Mouse (Mus musculus) CD4-positive, CD25-positive, alpha-beta regulatory T cell, adult 2 months (primary cell): ENCODE data around the gene Cdc34.
A peak's percentile ranks its signal among the peaks of the same experiment; 100 is the strongest.
"Not testable (repeated sequence)": the region's sequence is repeated elsewhere in the genome, so short reads cannot be mapped to it uniquely, and the experiment has no call there.

Source experiments
- DNase-seq: peaks from one replicate; pipeline ENCODE4 v3.0.0-alpha.2; 2012; ENCODE audit warnings: low read depth, low spot score

The Cdc34 gene

GRCm38 (mm10) chr10:79695231-79696128 lies 13.5 kb downstream of the Cdc34 start:
- DNase-seq = peak; percentile 86

- DNase-seq = no peak
These were observed 14.2 kb downstream of the Cdc34 start for GRCm38 (mm10) chr10:79696129-79696651.

- no peak for DNase-seq
These were observed 15.9 kb downstream of the Cdc34 start for GRCm38 (mm10) chr10:79697916-79698315.

- DNase-seq = no peak
These were observed 16.5 kb downstream of the Cdc34 start for GRCm38 (mm10) chr10:79698459-79698858.

GRCm38 (mm10) chr10:79700676-79701075 lies 18.7 kb downstream of the Cdc34 start:
- DNase-seq = no peak

- DNase-seq = no peak
These were observed 19.6 kb downstream of the Cdc34 start for GRCm38 (mm10) chr10:79701443-79702129.

- not testable (repeated sequence) for DNase-seq
These were observed 21.0 kb downstream of the Cdc34 start for GRCm38 (mm10) chr10:79702970-79703369.

- DNase-seq = no peak
These were observed 21.5 kb downstream of the Cdc34 start for GRCm38 (mm10) chr10:79703541-79703940.

- DNase-seq = peak; percentile 100
These were observed 22.3 kb downstream of the Cdc34 start, which contains the start of gene Bsg for GRCm38 (mm10) chr10:79704065-79704969. Gene Bsg (plus strand): TSS chr10:79704491.

GRCm38 (mm10) chr10:79704970-79705360 lies 23.0 kb downstream of the Cdc34 start:
- DNase-seq = no peak

GRCm38 (mm10) chr10:79705951-79706350 lies 24.0 kb downstream of the Cdc34 start:
- DNase-seq = no peak

- DNase-seq = no peak
These were observed 24.6 kb downstream of the Cdc34 start for GRCm38 (mm10) chr10:79706406-79707094.

GRCm38 (mm10) chr10:79707162-79707561 lies 25.2 kb downstream of the Cdc34 start:
- no peak for DNase-seq

GRCm38 (mm10) chr10:79707759-79708158 lies 25.8 kb downstream of the Cdc34 start:
- no peak for DNase-seq

- no peak for DNase-seq
These were observed 26.7 kb downstream of the Cdc34 start for GRCm38 (mm10) chr10:79708668-79709067.

GRCm38 (mm10) chr10:79709307-79709706 lies 27.3 kb downstream of the Cdc34 start:
- no peak for DNase-seq

GRCm38 (mm10) chr10:79712029-79712428 lies 30.0 kb downstream of the Cdc34 start:
- peak; percentile 57 for DNase-seq

- peak; percentile 85 for DNase-seq
These were observed 30.6 kb downstream of the Cdc34 start for GRCm38 (mm10) chr10:79712499-79713126.

- DNase-seq = no peak
These were observed 31.2 kb downstream of the Cdc34 start for GRCm38 (mm10) chr10:79713163-79713562.

GRCm38 (mm10) chr10:79714996-79715395 lies 33.0 kb downstream of the Cdc34 start:
- DNase-seq = no peak
